Mouse (Mus musculus) stomach, postnatal 0 days (tissue): ENCODE measurements at regions not wholly inside any gene's neighbourhood (a gene's known extent, or its start where the extent isn't known, plus 50 kb on each side); places are given as distances from the start of the nearest gene placed in this dataset.

Source experiments
- ATAC-seq: fragments of 200-750 bp; cut with Nextera tagmentation; 2 replicates; pipeline ENCODE4 v1.8.0; 2017; ENCODE audit not compliant: low FRiP score, low TSS enrichment
- DNase-seq: peaks from one replicate; pipeline ENCODE4 v3.0.0-alpha.2; 2016; ENCODE audit warnings: low spot score
- H3K27ac ChIP-seq: fragments of 300-500 bp; sonication (generic); replicated peaks from 2 replicates; pipeline ENCODE4 v1.5.1; 2014; ENCODE audit warnings: mild to moderate bottlenecking, control low read depth
- H3K27me3 ChIP-seq: fragments of 300-500 bp; sonication (generic); 2 replicates; pipeline ENCODE4 v1.6.1; 2014; ENCODE audit warnings: low read length; ENCODE audit not compliant: control insufficient read depth, insufficient read depth
- H3K36me3 ChIP-seq: fragments of 300-500 bp; sonication (generic); 2 replicates; pipeline ENCODE4 v1.6.1; 2014; ENCODE audit warnings: low read length, mixed read lengths; ENCODE audit not compliant: control insufficient read depth, insufficient read depth
- H3K4me1 ChIP-seq: fragments of 300-500 bp; sonication (generic); replicated peaks from 2 replicates; pipeline ENCODE4 v1.6.1; 2014; ENCODE audit warnings: antibody characterized with exemption; ENCODE audit not compliant: control insufficient read depth, insufficient read depth
- H3K4me2 ChIP-seq: fragments of 300-500 bp; sonication (generic); replicated peaks from 2 replicates; pipeline ENCODE4 v1.6.1; 2014; ENCODE audit warnings: low read depth, mild to moderate bottlenecking, control low read depth, moderate library complexity
- H3K4me3 ChIP-seq: fragments of 300-500 bp; sonication (generic); 2 replicates; pipeline ENCODE4 v1.5.1; 2014; ENCODE audit warnings: low read depth, low read length, control low read depth
- H3K9ac ChIP-seq: fragments of 300-500 bp; sonication (generic); 2 replicates; pipeline ENCODE4 v1.6.1; 2014; ENCODE audit warnings: mild to moderate bottlenecking, low read length, control low read depth, mixed read lengths
- H3K9me3 ChIP-seq: fragments of 300-500 bp; sonication (generic); 2 replicates; pipeline ENCODE4 v1.6.1; 2016; ENCODE audit warnings: low read length; ENCODE audit not compliant: control insufficient read depth
- CTCF ChIP-seq: IDR thresholded peaks from 2 replicates; pipeline ENCODE4 v1.5.1; 2016; ENCODE audit warnings: antibody characterized with exemption, low read depth, mild to moderate bottlenecking, moderate library complexity
- EP300 ChIP-seq: optimal IDR thresholded peaks from 2 replicates; pipeline ENCODE3; 2016; ENCODE audit warnings: antibody characterized with exemption
- WGBS: fragments of 180-500 bp; shearing (Covaris S2); extraction: QIAGEN DNeasy Blood & Tissue Kit; methylation state at CpG from one replicate; pipeline ENCODE4 v1.1.7; 2014; 5-methylcytosine and 5-hydroxymethylcytosine counted together

- ATAC-seq (no peak), DNase-seq (no peak)
- H3K27me3 ChIP-seq = no peaks in the 10 kb centered on the region
- no peak overlapping the region for H3K4me2 ChIP-seq
- H3K4me1 ChIP-seq = no peaks in the 10 kb centered on the region
- H3K9me3 ChIP-seq = no peaks in the 10 kb centered on the region
- H3K27ac ChIP-seq = no peak overlapping the region
- no peak overlapping the region for H3K4me3 ChIP-seq
- whole genome bisulfite sequencing = 67% methylated on average over 7 of the region's 7 CpGs
- H3K9ac ChIP-seq = no peak overlapping the region
- TF ChIP-seq CTCF (no peak), EP300 (no peak)
- no peaks in the 10 kb centered on the region for H3K36me3 ChIP-seq
Measured at GRCm38 (mm10) chr6:93581141-93581540, 637.8 kb upstream of the Adamts9 start.

GRCm38 (mm10) chr6:93580716-93581115 is 637.4 kb upstream of the Adamts9 start:
- TF ChIP-seq EP300 (no peak), CTCF (no peak)
- Histone ChIP-seq H3K4me3 (no peak overlapping the region), H3K36me3 (no peaks in the 10 kb centered on the region), H3K4me1 (no peaks in the 10 kb centered on the region), H3K9ac (no peak overlapping the region), H3K9me3 (no peaks in the 10 kb centered on the region), H3K4me2 (no peak overlapping the region), H3K27ac (no peak overlapping the region), H3K27me3 (no peaks in the 10 kb centered on the region)
- ATAC-seq = no peak
- no peak for DNase-seq
- 76% methylated on average over 6 of the region's 6 CpGs for WGBS

- H3K4me1 ChIP-seq = no peaks in the 10 kb centered on the region
- no peak overlapping the region for H3K4me2 ChIP-seq
- ATAC-seq = no peak
- H3K9me3 ChIP-seq = no peaks in the 10 kb centered on the region
- TF ChIP-seq CTCF = no peak
- TF ChIP-seq EP300 = no peak
- no peak overlapping the region for H3K27ac ChIP-seq
- no peaks in the 10 kb centered on the region for H3K36me3 ChIP-seq
- WGBS = 83% methylated on average over 6 of the region's 6 CpGs
- no peaks in the 10 kb centered on the region for H3K27me3 ChIP-seq
- DNase-seq = no peak
- no peak overlapping the region for H3K4me3 ChIP-seq
- H3K9ac ChIP-seq = no peak overlapping the region
Measured at GRCm38 (mm10) chr6:93575249-93575648, 632.0 kb upstream of the Adamts9 start.

GRCm38 (mm10) chr6:93573679-93574635 is 630.7 kb upstream of the Adamts9 start:
- Histone ChIP-seq H3K36me3 (no peaks in the 10 kb centered on the region), H3K27me3 (no peaks in the 10 kb centered on the region), H3K4me3 (no peak overlapping the region), H3K9me3 (no peaks in the 10 kb centered on the region), H3K4me1 (no peaks in the 10 kb centered on the region), H3K9ac (no peak overlapping the region), H3K27ac (no peak overlapping the region), H3K4me2 (no peak overlapping the region)
- 78% methylated on average over 7 of the region's 7 CpGs for WGBS
- TF ChIP-seq EP300 (no peak), CTCF (no peak)
- no peak for ATAC-seq
- DNase-seq = no peak

GRCm38 (mm10) chr6:93569866-93570265 is 626.6 kb upstream of the Adamts9 start:
- H3K36me3 ChIP-seq = no peaks in the 10 kb centered on the region
- H3K27me3 ChIP-seq = no peaks in the 10 kb centered on the region
- no peak overlapping the region for H3K4me3 ChIP-seq
- no peaks in the 10 kb centered on the region for H3K9me3 ChIP-seq
- 83% methylated on average over 2 of the region's 2 CpGs for WGBS
- no peak for ATAC-seq
- no peak for DNase-seq
- no peak overlapping the region for H3K9ac ChIP-seq
- H3K4me1 ChIP-seq = no peaks in the 10 kb centered on the region
- no peak overlapping the region for H3K4me2 ChIP-seq
- TF ChIP-seq EP300 (no peak), CTCF (no peak)
- H3K27ac ChIP-seq = no peak overlapping the region

DNA sequence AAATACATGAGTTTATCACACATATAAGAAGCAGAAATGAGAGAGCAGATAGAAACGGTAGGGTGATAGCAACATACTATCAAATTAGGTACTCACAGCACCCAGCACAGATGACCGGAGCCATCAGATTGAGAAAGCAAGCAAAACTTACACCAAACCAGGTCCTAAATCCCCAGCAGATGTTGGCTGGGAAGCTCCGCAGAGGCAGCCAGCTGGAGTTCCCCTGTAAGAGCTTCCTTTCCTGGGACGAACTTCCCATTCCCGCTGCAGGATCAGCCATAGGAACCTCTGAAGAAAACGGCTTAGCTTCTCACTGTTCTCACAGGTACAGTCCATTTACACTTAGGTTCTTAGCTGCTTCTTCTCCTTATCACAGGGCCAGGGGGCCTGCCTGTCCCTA is 625.9 kb upstream of the Adamts9 start:
- H3K27ac ChIP-seq = no peak overlapping the region
- ATAC-seq (no peak), DNase-seq (no peak)
- H3K27me3 ChIP-seq = no peaks in the 10 kb centered on the region
- WGBS = 68% methylated on average over 6 of the region's 6 CpGs
- H3K4me1 ChIP-seq = no peaks in the 10 kb centered on the region
- no peaks in the 10 kb centered on the region for H3K9me3 ChIP-seq
- H3K9ac ChIP-seq = no peak overlapping the region
- no peak overlapping the region for H3K4me2 ChIP-seq
- H3K4me3 ChIP-seq = no peak overlapping the region
- no peak for TF ChIP-seq CTCF
- no peak for TF ChIP-seq EP300
- no peaks in the 10 kb centered on the region for H3K36me3 ChIP-seq
